Mouse (Mus musculus): ENCODE measurements around the gene Mybbp1a.

GRCm38 (mm10) chr11:72464821-72465220 is 23.7 kb downstream of the Mybbp1a start:
- no peak for TF ChIP-seq FLI1 (IDR thresholded peaks at IDR 0.05; ENCODE audit: low read length)
- no peak for TF ChIP-seq GATA1 (IDR thresholded peaks at IDR 0.05; ENCODE audit: borderline replicate concordance, low read length)

All from megakaryocyte, embryonic 14.5 days (primary cell).